Mouse (Mus musculus) urinary bladder, postnatal 36 days (tissue): ENCODE results near the gene Tmem235.
"Not testable (repeated sequence)": the region's sequence is repeated elsewhere in the genome, so short reads cannot be mapped to it uniquely, and the experiment has no call there.

Source experiments
- DNase-seq, 2 experiments: peaks; one replicate each; pipeline ENCODE4 v3.0.0; 2022; ENCODE audit warnings: low spot score in 2 of 2, mixed read lengths in 1 of 2

Tmem235 gene

GRCm38 (mm10) chr11:117860601-117861000, at the start of gene Tmem235:
Tmem235 (plus strand) TSS chr11:117860752.
- no peak for DNase-seq

DNA sequence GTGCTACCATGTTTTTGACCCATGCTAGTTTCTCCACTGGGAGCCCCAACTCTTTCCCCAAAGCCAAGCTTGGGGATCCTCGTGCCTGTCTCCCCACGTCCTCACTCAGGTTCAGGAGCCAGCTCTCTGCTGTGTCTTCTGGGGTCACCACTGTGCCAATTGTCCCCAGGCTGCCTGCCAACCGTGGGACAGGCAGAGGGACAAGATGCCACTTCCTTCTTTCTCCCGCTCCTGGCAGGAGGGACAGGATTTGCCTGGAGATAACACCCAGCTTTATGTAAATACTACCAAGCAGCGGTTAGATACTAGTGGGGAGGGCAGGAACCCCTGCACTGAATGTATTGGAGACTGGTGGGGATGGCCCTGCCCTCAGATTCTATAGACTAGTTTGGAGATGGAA, 46.7 kb upstream of the Tmem235 start:
- DNase-seq = no peak

DNA sequence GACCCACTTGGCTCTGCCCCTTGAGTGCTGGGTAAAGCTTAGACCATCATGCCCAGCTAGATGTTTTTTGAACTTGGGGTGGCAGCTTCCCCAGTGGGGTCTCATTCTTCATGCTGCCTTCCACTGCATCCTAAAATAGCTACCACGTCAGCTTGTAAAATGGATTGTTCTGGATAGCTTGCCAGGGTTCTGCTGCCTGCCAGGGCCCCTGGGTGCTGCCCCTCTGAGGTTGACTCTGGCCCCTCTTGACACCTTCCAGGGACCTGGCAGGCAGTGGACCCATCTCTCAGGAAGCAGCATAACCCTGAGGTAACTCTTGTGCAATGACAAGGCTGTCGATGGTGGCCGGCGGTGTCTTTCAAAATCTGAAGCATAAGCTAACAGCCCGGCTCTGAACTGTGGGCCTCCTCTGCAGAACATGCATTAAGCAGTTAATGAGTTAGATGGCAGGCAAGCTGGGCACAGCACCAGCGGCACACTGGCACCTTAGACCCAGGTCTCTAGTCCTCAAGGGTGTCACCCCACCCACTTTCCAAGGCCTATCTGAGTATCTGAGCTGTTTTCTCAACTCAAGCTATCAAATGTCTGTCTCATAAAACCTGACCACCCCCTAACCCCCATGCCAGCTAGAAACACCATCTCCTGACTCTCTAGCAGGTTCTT, 45.7 kb upstream of the Tmem235 start:
- DNase-seq = no peak

DNA sequence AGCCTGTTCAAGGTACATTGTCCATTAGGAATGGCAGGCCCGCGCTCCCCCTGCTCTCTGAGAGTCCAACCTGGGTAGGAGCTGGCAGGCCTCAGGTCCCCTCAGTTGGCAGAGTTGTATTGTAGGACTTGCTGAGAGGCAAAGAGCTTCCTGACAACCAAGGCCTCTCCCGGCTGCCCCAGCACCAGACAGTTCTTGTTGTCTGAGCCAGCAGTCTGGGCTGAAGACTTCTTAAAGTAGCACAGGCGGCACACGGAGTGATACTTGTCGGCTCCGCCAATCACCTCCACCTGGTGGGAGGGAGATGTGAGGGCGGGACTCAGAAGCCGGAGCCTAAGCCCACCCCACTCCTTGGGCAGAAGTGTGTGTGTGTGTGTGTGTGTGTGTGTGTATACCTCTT, 44.7 kb upstream of the Tmem235 start:
- DNase-seq = not testable (repeated sequence)

- no peak for DNase-seq
Measured at GRCm38 (mm10) chr11:117816389-117816996, 44.1 kb upstream of the Tmem235 start.

GRCm38 (mm10) chr11:117819095-117819494, 41.5 kb upstream of the Tmem235 start:
- no peak for DNase-seq

- DNase-seq = no peak
Measured at GRCm38 (mm10) chr11:117820173-117820572, 40.4 kb upstream of the Tmem235 start.

- no peak for DNase-seq
Measured at GRCm38 (mm10) chr11:117821868-117822267, 38.7 kb upstream of the Tmem235 start.

DNA sequence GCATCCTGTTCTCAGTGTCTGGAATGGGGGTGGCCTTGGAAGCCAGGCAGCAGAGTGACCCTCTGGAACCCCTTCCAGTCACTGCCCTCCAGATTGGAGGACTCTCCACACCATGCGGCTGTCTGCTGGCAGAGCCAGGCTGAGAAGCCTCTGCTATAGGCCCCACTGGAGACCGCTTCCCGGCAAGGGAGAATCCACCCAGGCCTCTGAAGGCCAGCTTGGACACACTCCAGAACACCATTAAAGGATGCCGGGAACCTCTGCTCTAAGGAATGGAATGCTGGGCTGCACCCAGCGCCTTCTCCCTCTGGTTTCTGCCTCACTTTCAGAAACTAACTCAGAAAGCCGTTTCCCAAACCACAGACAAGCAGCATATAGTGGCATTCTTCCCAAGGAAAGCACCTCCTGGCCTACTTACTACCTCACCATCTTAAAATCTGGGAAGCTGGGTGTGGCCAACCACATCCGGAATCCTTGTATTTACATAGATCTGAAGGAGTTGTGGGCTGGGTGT, 37.8 kb upstream of the Tmem235 start:
- no peak for DNase-seq

DNA sequence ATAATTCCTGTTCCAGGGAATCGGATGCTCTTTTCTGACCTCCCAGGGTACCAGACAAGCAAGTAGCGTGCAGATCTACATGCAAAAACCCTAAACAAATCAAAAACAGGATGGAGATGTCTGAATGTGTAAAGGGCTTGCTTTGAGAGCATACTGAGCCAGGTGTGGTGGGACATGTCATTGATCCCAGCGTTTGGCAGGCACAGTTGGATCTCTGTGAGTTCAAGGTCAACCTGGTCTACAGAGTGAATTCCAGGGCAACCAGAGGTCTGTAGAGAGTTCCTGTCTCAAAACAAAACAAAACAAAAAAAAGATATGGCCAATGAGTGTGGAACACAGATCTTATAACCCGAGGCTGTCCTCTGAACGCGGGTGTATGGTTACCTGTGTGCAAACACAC, 37.1 kb upstream of the Tmem235 start:
- DNase-seq = no peak

DNA sequence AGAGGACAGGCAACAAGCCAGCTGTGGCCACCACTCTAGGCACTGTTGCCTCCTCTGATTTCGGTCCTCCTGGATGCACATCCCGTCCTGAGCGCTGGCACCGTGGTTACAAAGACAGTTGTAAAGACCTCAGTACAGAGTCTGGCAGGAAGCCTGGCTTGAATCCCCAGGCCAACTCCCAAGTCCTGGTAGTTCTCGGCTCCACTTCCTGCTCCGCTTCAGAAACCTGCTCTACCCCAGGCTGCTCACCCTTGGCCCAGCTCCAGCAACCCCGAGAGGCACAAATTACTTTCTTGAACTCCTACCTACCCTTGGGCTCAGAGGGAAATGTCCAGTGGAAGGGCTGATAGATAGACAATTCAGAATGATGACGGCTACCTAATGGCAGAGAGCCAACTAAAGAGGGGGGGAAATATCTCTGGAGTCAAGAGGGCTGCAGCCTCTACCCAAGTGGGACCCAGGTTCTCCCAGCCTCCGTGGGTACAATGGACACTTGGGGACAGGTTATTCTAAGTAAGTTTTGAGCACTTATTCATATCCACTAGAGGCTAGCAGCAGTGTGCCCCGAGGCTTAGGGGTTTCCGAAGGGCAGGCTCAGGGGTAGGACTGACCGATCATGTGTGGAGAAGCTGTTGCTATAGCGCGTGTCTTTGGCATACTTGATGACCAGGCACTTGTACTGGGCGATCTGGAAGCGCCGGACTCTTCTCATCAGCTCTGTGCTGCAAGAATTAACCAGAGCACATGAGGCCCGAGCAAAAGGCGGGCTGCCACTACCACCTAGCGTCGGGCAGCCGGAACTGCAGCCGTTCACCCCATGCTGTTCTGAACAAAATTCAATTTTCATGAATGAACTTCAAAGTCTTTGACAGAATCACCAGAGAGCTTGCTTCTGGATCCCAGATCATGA, 36.2 kb upstream of the Tmem235 start:
- peak; percentile 71 to 83 for DNase-seq

GRCm38 (mm10) chr11:117825333-117826101, 35.0 kb upstream of the Tmem235 start, which contains the start of the genes Afmid and Tk1:
Afmid (plus strand) TSS chr11:117825924.
Tk1 (minus strand) TSS chr11:117826092.
- peak; percentile 61 to 72 for DNase-seq

DNA sequence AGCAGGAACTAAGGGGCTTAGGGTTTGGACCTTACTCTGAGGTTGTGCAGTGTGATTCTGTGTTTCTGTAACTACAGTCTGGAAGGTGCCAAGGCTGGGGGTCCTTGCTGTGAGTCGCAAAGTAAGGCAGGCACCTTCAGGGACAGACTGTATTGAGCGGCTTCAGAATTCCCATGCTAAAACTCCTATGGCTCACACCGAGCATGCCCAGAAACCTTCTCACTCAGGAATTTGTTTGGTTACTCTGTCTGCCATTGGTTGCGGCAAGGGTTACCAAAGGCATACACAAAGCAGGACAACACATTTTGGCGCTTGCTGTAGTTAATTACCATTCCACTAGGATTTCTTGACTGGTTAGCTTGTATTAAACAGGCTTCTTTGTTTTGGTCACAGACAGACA, 34.4 kb upstream of the Tmem235 start:
- peak in 1 of 2 experiments; percentile 23 for DNase-seq

- no peak for DNase-seq
Measured at GRCm38 (mm10) chr11:117826916-117827315, 33.6 kb upstream of the Tmem235 start.

DNA sequence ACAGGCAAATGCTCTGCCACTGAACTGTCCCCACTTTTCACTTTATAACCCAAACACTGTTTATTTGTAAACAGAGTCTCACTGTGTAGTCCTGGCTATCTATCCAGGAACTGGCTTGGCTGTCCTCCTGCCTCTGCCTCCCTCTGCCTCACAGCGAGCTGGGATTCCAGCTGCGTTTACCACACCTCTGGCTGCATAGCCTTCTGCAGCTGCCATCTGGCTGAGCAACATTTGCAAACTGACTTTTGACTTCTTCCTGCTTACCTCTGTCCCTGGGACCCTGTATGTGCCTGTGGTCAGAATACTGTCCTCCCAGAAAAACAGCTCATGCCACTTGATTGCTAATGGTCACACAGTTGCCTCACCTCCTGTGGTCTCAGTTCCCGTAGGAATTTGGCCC, 33.2 kb upstream of the Tmem235 start:
- DNase-seq = no peak

DNA sequence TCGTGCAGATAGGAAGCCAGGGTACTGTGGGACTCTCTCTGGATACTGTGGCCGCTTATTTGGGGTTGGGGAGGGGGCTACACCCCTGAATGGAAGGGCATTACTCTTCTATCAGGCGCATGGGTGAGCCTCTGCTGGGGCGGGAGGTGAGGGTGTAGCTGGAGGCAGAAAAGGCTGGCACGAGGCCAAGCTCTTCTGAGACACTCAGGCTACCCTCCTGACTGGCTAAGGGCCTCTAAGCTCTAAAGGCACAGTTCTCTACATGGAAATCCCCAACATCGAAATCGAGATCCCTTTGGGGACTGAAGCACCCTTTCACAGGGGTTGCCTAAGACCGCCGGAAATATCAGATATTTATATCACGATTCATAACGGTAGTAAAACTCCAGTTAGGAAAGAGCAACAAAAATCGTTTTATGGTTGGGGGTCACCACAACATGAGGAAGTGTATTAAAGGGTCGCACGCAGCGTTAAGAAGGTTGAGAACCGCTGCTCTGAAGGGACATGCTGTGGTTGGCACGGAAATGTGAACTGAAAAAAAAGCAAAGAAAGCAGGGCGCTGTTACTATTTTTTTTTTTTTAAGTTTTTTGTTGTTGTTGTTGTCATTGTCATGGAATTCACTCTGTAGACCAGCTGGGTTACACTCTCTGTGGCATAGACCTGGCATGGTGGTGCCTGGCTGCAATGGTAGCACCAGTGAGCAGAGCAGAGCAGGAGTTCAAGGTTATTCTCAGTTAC, 32.2 kb upstream of the Tmem235 start:
- DNase-seq = no peak

DNA sequence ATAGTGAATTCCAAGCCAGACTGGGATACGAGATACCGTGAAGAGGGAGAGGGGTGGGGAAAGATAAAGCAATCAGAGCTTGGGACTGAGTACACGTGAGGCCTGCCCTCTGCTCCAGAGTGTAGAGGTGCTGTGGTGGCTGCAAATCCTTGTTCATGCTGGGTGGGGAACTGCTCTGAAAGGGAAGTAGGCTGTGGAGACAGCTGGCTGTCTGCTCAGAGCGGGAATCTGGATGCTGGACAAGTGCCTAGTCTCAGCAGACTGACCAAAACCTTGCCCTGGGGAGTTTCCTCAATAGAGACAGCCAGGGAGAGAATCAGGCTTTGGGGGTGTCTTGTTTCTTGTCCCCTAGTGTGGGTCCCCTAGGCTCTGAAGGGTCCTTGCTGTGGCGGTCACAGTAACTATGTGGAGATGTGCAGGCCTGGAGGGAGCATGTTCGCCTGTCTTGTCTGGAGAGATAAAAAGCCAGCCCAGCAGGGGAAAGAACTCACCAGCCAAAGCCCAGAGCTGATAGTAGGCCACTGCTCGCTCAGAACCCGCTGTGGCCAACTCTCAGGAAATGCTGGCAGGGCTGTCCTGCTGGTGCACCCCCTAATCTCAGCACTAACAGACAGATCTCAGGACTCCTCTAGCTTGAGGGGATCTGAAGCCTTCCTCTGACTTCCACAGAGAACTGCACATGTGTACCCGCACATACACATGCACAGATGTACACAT, 31.5 kb upstream of the Tmem235 start:
- DNase-seq = peak in 1 of 2 experiments; percentile 50

DNA sequence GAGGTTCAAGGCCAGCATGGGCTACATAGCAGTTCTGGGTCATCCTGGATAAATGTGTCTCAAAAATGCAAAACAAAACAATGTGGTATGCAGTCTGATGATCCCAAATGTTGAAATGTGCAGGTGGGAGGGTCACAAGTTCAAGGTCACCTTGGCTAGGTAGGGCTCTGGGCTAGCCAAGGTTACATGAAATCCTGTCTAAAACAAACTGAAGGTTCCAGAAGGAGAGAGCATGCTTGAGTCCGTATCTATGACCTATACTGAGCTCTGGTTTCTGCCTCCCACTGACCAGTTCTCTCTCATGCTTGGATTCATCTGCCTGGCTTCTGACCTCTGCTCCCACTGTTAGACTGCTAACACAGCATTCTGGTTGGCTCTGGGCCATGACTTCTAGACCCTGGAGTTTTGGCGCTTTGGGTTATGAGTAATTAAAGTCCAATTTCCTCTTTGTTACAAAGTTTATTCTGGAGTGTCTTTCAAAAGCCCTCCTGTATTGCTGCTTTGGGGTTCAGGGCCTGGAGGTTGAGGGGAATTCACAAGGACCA, 30.8 kb upstream of the Tmem235 start:
- DNase-seq = peak in 1 of 2 experiments; percentile 34

DNA sequence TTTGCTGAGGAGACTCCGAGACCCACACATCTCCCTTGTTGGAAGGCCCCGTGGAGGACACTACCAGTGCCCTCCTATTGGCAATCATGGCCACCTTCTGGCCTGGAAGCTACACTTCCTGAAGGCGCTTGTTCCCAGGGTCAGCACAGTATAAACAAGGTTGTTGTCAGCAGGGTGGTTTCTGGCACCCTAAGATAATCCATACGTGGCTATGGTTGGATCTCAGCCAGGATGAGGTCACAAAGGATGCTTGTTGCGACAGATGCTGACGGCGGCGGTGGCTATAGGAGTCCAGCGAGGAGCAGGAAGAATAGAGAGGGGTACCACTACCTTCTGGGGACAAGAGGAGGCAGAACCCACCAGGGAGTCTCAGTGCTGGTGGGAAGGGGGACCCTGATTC, 30.2 kb upstream of the Tmem235 start:
- no peak for DNase-seq
